Mouse (Mus musculus) left cerebral cortex, adult 9 months (tissue): ENCODE measurements around the gene Msh4.

Source experiments
- DNase-seq, 2 experiments: peaks; one replicate each; pipeline ENCODE4 v3.0.0; 2022; ENCODE audit warnings: low spot score in 2 of 2

The Msh4 gene

GRCm38 (mm10) chr3:153808406-153808805 lies 97.5 kb downstream of the Msh4 start:
- DNase-seq = no peak

- no peak for DNase-seq
These were observed 98.3 kb downstream of the Msh4 start for GRCm38 (mm10) chr3:153807444-153808149.
